Mouse (Mus musculus): ENCODE results near the gene Runx3.

DNA sequence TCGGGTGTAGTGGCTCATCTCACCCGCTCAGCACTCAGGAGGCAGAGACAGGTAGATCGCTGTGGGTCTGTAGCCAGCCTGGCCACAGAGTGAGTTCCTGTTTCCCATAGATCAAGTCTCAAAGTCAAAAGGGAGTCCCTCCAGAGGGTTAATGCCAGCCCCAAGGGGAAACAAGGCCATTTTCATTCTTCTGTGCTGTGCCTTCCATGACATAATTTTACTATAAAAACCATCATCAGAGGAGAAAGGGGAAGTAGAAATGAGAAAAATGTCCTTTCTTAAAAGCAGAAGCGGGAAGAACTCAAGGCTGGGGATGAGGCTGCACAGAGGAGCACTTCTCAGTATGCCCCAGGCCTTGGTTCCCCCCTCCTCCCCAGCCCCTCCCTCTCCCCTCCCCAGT, 61.4 kb downstream of the Runx3 start:
- TF ChIP-seq EP300 (optimal IDR thresholded peaks at IDR 0.05) (no peak), CTCF (IDR thresholded peaks at IDR 0.05; ENCODE audit: low read depth) (no peak)

Data from stomach, postnatal 0 days (tissue).